Mouse (Mus musculus): ENCODE results near the gene Adk. TPM values are rescaled to one million over a fixed set of nuclear protein-coding genes. Genes with fewer than 3 reads are reported as not detected.

Gene Adk
- total RNA-seq, 2 experiments from 2014 or later, result 62.6 to 77.3 TPM

- DNase-seq, result no peak
These were observed 121.8 kb downstream of the Adk start for GRCm38 (mm10) chr14:21173973-21174745.

GRCm38 (mm10) chr14:21174804-21175203, 122.4 kb downstream of the Adk start:
- no peak for DNase-seq

DNA sequence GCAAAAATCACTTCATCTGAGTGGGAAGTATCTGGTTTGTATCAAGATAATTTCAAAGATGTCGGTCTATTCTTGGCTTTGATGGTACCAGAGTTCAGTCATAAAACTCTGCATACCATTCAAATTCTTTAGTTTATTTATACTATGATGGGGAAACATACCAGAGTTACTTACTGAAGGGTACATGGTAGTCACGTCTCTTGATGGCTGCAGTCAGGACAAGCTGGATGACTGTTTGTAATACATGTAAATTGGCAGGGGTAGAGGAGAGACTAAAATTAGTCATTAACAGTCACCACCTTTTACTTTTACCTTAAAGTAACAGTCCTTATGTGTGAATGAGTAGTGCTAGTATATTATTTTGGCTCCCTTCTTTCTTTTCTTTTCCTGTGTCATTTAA, 125.4 kb downstream of the Adk start:
- DNase-seq, result no peak

- no peak for DNase-seq
These were observed 126.0 kb downstream of the Adk start for GRCm38 (mm10) chr14:21178356-21178755.

DNA sequence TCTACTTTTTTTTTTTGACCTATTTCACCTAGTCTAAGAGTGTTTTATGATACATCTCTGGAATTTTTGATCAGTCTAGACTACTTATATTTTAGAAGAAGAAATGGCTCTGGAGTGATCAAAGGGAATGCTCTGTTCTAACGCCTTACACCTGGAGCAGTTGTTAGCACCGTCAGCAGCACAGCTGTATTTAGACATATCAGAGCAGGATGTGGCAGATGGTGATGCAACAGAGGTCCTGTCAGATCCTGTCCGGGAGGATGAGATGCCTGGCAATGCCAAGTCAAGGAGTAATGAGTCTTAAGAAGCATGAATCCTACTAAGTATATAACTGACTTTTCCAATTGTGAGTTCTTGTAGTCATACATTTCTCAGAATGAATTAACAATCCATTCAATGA, 128.7 kb downstream of the Adk start:
- DNase-seq, result no peak

GRCm38 (mm10) chr14:21191966-21192365, 139.6 kb downstream of the Adk start:
- no peak for DNase-seq

- DNase-seq, result no peak
These were observed 140.4 kb downstream of the Adk start for GRCm38 (mm10) chr14:21192749-21193148.

DNA sequence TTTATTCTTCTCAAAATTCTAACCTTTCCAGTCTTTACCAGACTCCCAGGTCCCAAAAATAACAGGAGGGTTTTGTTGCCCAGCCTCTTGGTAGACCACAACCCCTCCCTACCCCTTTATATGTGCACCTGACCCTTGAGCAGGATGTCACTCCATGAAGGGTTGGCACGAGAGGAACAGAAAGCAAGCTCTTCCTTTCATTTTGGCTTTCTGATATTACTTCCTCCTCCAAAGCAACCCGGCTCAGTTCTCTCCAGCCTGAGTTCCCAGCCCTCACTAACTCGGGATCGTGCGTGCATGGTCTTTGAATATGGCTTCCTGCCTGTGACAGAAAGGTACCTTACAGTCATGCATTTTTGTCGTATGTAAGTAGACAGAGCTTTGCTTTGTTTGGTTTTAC, 142.0 kb downstream of the Adk start:
- DNase-seq, result no peak

- no peak for DNase-seq
These were observed 148.5 kb downstream of the Adk start for GRCm38 (mm10) chr14:21200850-21201249.

GRCm38 (mm10) chr14:21206472-21206871, 154.1 kb downstream of the Adk start:
- DNase-seq, result no peak

DNA sequence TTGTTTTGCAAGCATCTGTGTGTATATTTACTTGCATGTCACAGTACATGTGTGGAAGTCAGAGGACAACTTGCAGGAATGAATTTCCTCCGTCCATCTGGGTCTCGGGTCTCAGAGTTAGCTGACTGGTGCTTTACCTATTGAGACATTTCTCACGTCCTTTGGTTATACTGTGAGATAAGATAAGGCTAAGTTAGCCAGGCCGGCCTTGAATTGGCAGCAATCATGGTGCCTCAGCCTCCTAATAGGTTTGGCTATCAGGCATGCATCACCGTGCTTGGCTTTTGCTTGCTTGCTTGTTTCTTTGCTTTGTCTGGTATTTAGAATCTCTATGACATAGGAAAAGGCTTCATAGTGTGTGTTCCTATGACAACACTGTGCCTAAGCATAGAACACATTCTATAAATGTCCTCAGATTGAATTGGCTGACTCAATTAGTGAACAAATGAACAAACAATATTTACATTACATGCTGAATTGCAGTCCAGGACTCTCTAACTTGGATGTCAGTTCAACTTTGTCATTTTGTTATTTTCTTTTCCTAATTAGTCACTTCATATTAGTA, 169.3 kb downstream of the Adk start:
- DNase-seq, result no peak

DNA sequence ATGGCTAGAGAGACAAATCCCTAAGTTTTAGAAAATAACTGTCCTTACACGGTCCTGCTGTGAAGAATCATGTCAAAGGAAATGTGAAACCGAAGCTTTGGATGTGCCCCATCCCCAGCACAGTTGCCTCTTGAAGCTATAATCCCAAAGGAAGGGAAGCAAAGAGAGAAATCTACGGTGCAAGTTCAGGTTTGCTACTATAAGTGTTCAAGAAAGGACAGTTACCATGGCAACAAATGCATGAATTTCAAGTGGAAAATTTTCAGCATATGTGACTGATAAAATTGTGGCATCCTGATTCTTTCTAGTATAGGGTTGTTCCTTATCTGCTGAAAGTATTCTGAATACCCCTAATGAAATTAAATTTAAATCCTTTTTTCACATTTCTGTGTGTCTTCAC, 169.8 kb downstream of the Adk start:
- DNase-seq, result no peak

DNA sequence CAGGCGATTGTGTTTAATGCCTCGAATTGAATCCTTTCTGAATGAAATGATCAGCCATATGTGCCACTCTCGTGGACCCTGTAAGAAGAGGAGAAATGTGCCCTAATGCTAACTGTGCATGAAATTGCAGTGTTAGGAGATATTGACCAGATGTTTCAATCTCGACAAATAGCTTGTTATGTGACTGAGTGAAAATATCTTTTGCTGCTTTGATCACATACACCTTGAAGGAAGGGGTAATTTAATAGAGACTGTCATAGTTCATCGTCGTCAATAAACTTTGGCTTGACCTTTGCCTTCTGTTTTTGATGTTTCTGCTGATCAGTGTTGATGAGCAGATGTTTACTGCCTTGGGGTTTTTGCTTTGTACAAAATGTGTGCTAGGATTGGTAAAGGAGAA, 171.1 kb downstream of the Adk start:
- DNase-seq, result no peak

- no peak for DNase-seq
These were observed 171.7 kb downstream of the Adk start for GRCm38 (mm10) chr14:21223971-21224635.

DNA sequence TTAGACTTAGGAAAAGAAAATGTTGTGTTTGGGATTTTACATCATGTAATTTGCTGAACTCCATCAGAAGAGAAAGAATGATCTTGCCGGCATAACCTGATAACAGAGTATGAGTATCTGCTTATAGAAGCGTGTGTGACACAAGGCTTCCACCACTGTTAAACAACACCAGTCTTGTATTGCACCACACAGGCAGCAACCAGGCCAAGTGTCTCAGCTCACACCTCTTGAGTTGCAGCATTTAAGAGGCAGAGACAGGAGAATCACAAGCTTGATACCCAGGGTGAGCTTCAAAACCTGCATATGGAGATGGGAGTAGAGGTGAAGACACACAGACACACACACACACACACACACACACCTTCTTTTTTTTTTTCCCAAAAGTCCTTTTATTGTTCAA, 184.7 kb downstream of the Adk start:
- DNase-seq, result no peak

DNA sequence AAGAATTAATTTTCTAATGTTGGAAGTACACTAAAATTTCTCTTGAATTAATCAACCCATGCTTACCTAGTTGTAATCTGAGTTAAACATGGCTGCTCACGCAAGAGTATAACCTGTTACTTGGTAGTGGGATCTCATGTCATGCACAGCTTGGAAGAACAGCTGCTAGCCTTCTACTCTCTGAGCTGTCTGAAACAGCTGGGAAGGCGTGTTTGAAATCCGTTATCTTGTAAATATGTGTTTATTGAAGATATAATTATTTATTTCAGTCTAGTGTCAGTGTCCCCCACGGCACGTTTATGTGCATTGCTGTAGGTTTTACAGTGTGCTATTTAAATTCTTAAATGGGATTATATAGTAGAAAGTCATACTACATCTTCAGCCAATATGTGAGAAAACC, 188.7 kb downstream of the Adk start:
- DNase-seq, result no peak

DNA sequence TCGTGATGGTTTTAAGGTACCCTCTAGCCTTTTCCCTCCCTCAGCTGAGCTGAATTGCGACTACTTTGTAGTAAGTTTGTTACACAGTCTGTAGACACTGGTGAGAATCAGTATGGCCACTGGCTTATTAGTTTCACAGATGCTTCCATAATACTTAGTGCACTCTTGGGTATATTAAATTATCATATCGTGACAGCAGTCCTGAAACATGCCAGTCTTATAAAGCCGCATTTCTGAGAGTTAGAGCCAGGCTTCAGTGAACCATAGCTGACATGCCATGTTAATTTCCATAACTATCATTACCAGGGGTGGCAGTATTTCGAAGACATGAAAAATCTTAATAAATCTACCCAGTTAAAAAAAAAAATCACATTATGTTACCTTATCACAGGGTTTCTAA, 199.0 kb downstream of the Adk start:
- no peak for DNase-seq

DNA sequence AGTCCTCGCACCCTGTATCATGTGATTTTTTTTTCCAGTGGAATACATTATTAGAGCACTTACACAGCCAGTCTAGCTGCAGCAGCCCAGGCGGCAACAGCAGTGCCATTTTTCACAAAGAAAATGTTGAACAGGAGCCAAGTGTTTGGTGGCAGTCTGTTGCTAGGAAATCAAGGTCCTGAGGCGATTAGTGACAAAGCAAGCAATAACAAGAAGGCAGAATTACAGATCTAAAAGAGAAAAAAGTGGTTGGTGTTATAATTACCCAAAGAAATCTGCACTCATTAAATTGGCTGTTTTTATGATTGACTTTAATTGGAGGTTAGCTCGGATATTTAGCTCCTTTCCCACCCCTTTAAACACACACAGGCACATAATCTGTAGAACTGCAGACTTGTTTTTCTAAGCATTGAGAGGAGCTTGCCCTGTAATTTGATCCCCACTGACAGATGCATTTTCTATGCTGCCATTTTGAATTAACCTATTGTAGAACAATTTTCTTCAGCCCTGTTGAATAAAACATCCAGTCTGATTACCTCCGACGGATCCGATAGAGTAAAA, 200.0 kb downstream of the Adk start:
- peak; percentile 56 to 65 for DNase-seq

GRCm38 (mm10) chr14:21253321-21253992, 201.1 kb downstream of the Adk start:
- peak; percentile 25 to 32 for DNase-seq

- no peak for DNase-seq
These were observed 201.6 kb downstream of the Adk start for GRCm38 (mm10) chr14:21253993-21254339.

- no peak for DNase-seq
These were observed 215.9 kb downstream of the Adk start for GRCm38 (mm10) chr14:21268229-21268628.

DNA sequence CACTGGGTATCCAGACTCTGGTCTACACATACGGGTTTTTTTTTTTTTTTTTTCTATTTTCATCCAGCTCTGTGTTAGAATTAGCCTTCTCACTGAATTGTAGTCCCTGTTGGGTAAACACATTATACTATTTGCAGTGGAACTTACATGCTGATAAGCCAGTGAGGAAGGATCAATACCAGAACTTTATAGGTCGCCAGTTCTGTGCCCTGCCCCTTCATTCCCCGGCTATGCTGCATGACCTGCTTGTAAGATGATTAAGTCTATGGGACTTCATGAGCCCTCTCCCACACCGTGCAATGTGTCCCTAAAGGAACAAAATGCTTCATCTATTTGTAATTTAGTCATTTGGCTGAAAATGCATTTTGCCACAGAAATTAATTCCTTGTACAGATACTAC, 219.1 kb downstream of the Adk start:
- no peak for DNase-seq

- no peak for DNase-seq
These were observed 223.4 kb downstream of the Adk start for GRCm38 (mm10) chr14:21275786-21276185.
